Mouse (Mus musculus): ENCODE results near the gene Rhbdd1.

DNA sequence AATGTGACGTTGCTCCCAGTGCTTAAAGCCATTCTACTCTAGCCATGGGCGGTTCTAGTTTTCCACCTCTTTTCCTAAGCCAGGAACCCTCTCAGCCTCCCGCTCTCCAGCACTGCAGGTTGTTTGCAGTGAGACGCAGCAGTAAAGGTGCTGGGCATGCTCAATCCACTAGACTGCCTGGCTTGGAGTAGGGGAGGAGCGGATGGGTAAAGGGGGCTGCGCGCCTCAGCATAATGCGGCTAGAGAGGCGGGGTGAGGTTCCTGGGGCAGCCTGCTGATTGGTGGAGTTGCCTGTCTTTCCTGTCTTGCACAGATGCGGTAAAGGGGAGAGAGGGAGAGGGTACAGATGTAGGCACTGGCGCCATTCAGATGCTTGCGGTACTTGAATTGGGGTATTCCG lies 23.5 kb upstream of the Rhbdd1 start:
- TF ChIP-seq CTCF (IDR thresholded peaks at IDR 0.05; ENCODE audit: insufficient read depth, low read depth, low read length), result no peak
- TF ChIP-seq POLR2A (IDR thresholded peaks at IDR 0.05; ENCODE audit: insufficient read depth, low read depth, low read length), result peak; percentile 56
